Mouse (Mus musculus) hindbrain, embryonic 16.5 days (tissue): ENCODE measurements at regions not wholly inside any gene's neighbourhood (a gene's known extent, or its start where the extent isn't known, plus 50 kb on each side); places are given as distances from the start of the nearest gene placed in this dataset.

Experiments used
- ATAC-seq: fragments of 200-750 bp; cut with Nextera tagmentation; 2 replicates; pipeline ENCODE4 v1.8.0; 2017; ENCODE audit warnings: moderate TSS enrichment, moderate library complexity
- H3K27ac ChIP-seq: fragments of 300-500 bp; sonication (generic); 2 replicates; pipeline ENCODE4 v1.5.1; 2014; ENCODE audit warnings: low read depth, mild to moderate bottlenecking, control low read depth, low read length, moderate library complexity
- H3K27me3 ChIP-seq: fragments of 300-500 bp; sonication (generic); replicated peaks from 2 replicates; pipeline ENCODE4 v1.6.1; 2014; ENCODE audit warnings: low read length; ENCODE audit not compliant: control insufficient read depth, insufficient read depth
- H3K36me3 ChIP-seq: fragments of 300-500 bp; sonication (generic); 2 replicates; pipeline ENCODE4 v1.6.1; 2014; ENCODE audit warnings: mild to moderate bottlenecking, low read length, moderate library complexity, mixed read lengths; ENCODE audit not compliant: control insufficient read depth, insufficient read depth
- H3K4me1 ChIP-seq: fragments of 300-500 bp; sonication (generic); 2 replicates; pipeline ENCODE4 v1.6.1; 2014; ENCODE audit warnings: low read depth, low read length; ENCODE audit not compliant: control insufficient read depth, insufficient read depth
- H3K4me2 ChIP-seq: fragments of 300-500 bp; sonication (generic); 2 replicates; pipeline ENCODE4 v1.6.1; 2014; ENCODE audit warnings: mild to moderate bottlenecking, low read length, control low read depth, moderate library complexity
- H3K4me3 ChIP-seq: fragments of 300-500 bp; sonication (generic); 2 replicates; pipeline ENCODE4 v1.5.1; 2014; ENCODE audit warnings: mild to moderate bottlenecking, low read length, control low read depth, moderate library complexity
- H3K9ac ChIP-seq: fragments of 300-500 bp; sonication (generic); 2 replicates; pipeline ENCODE4 v1.6.1; 2014; ENCODE audit warnings: low read depth, mild to moderate bottlenecking, control low read depth, low read length, moderate library complexity
- H3K9me3 ChIP-seq: fragments of 300-500 bp; sonication (generic); 2 replicates; pipeline ENCODE4 v1.6.1; 2014; ENCODE audit warnings: mild to moderate bottlenecking, low read length, moderate library complexity; ENCODE audit not compliant: control insufficient read depth
- WGBS: fragments of 180-500 bp; shearing (Covaris S2); extraction: QIAGEN DNeasy Blood & Tissue Kit; methylation state at CpG from one replicate; pipeline ENCODE4 v1.1.7; 2014; 5-methylcytosine and 5-hydroxymethylcytosine counted together

- H3K27me3 ChIP-seq = no peaks in the 10 kb centered on the region
- WGBS = 83% methylated on average over 3 of the region's 3 CpGs
- H3K4me2 ChIP-seq = no peak overlapping the region
- no peak for ATAC-seq
- no peaks in the 10 kb centered on the region for H3K4me1 ChIP-seq
- H3K27ac ChIP-seq = no peak overlapping the region
- H3K4me3 ChIP-seq = no peak overlapping the region
- H3K9me3 ChIP-seq = no peaks in the 10 kb centered on the region
- H3K36me3 ChIP-seq = no peaks in the 10 kb centered on the region
- no peak overlapping the region for H3K9ac ChIP-seq
Measured at GRCm38 (mm10) chr11:24226755-24227154, 148.9 kb downstream of the Bcl11a start.

DNA sequence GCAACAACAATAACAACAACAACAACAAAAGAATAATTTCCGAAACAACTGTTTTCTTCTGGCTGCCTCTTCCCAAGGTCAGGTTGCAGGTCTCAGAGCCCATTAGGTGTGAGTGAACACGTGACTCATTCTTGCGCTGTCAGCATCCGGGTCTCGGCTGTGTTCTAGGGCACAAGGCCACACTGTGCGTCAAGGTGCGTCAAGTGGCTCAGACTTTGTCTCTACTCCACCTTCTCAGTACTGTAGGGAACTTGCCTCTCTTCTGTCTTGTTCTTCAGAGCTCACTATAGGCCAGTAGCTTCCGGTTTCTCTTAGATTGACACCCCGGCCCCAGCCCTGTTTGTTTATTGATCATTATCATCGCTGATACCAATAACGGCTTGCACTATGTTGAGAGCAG is 155.5 kb downstream of the Bcl11a start:
- H3K9me3 ChIP-seq = no peaks in the 10 kb centered on the region
- no peak overlapping the region for H3K4me3 ChIP-seq
- H3K27ac ChIP-seq = no peak overlapping the region
- H3K4me1 ChIP-seq = no peaks in the 10 kb centered on the region
- no peaks in the 10 kb centered on the region for H3K27me3 ChIP-seq
- no peak overlapping the region for H3K4me2 ChIP-seq
- WGBS = 92% methylated on average over 11 of the region's 11 CpGs
- no peak overlapping the region for H3K9ac ChIP-seq
- no peak for ATAC-seq
- no peaks in the 10 kb centered on the region for H3K36me3 ChIP-seq

GRCm38 (mm10) chr11:24233821-24234220 is 156.0 kb downstream of the Bcl11a start:
- no peaks in the 10 kb centered on the region for H3K27me3 ChIP-seq
- H3K27ac ChIP-seq = no peak overlapping the region
- WGBS = 76% methylated on average over 9 of the region's 9 CpGs
- no peak for ATAC-seq
- no peaks in the 10 kb centered on the region for H3K9me3 ChIP-seq
- H3K4me3 ChIP-seq = no peak overlapping the region
- H3K36me3 ChIP-seq = no peaks in the 10 kb centered on the region
- H3K9ac ChIP-seq = no peak overlapping the region
- no peak overlapping the region for H3K4me2 ChIP-seq
- no peaks in the 10 kb centered on the region for H3K4me1 ChIP-seq

- 45% methylated on average over 3 of the region's 3 CpGs for WGBS
- H3K4me2 ChIP-seq = no peak overlapping the region
- no peak overlapping the region for H3K9ac ChIP-seq
- no peaks in the 10 kb centered on the region for H3K4me1 ChIP-seq
- no peaks in the 10 kb centered on the region for H3K9me3 ChIP-seq
- no peaks in the 10 kb centered on the region for H3K36me3 ChIP-seq
- no peaks in the 10 kb centered on the region for H3K27me3 ChIP-seq
- no peak overlapping the region for H3K27ac ChIP-seq
- no peak for ATAC-seq
- H3K4me3 ChIP-seq = no peak overlapping the region
Measured at GRCm38 (mm10) chr11:24234422-24234821, 156.6 kb downstream of the Bcl11a start.

- Histone ChIP-seq H3K27me3 (no peaks in the 10 kb centered on the region), H3K9me3 (no peaks in the 10 kb centered on the region), H3K9ac (no peak overlapping the region), H3K36me3 (no peaks in the 10 kb centered on the region), H3K4me3 (no peak overlapping the region), H3K4me1 (no peaks in the 10 kb centered on the region), H3K27ac (no peak overlapping the region), H3K4me2 (no peak overlapping the region)
- ATAC-seq = no peak
- 87% methylated on average over 4 of the region's 4 CpGs for WGBS
Measured at GRCm38 (mm10) chr11:24235326-24235725, 157.5 kb downstream of the Bcl11a start.

- H3K36me3 ChIP-seq = no peaks in the 10 kb centered on the region
- H3K9me3 ChIP-seq = no peaks in the 10 kb centered on the region
- H3K27ac ChIP-seq = no peak overlapping the region
- peaks cover 1% of the 10 kb centered on the region; the same call in 1 of the 2 replicates for H3K4me1 ChIP-seq
- no peak overlapping the region for H3K4me3 ChIP-seq
- ATAC-seq = no peak
- no peaks in the 10 kb centered on the region for H3K27me3 ChIP-seq
- 91% methylated on average over 6 of the region's 6 CpGs for WGBS
- H3K4me2 ChIP-seq = no peak overlapping the region
- H3K9ac ChIP-seq = no peak overlapping the region
Measured at GRCm38 (mm10) chr11:24239631-24240030, 161.8 kb downstream of the Bcl11a start.

GRCm38 (mm10) chr11:24242096-24242495 is 164.2 kb downstream of the Bcl11a start:
- no peak for ATAC-seq

GRCm38 (mm10) chr11:24242888-24243287 is 165.0 kb downstream of the Bcl11a start:
- Histone ChIP-seq H3K9ac (no peak overlapping the region), H3K36me3 (no peaks in the 10 kb centered on the region), H3K9me3 (no peaks in the 10 kb centered on the region), H3K27ac (no peak overlapping the region), H3K4me3 (no peak overlapping the region), H3K4me1 (peaks cover 2% of the 10 kb centered on the region; the same call in 1 of the 2 replicates), H3K4me2 (no peak overlapping the region), H3K27me3 (no peaks in the 10 kb centered on the region)
- ATAC-seq = no peak
- WGBS = 9% methylated on average over 2 of the region's 2 CpGs

More at GRCm38 (mm10) chr11:24242096-24242495, 164.2 kb downstream of the Bcl11a start:
- H3K4me3 ChIP-seq = no peak overlapping the region
- H3K9me3 ChIP-seq = no peaks in the 10 kb centered on the region
- WGBS = 81% methylated on average over 4 of the region's 4 CpGs
- H3K9ac ChIP-seq = no peak overlapping the region
- H3K36me3 ChIP-seq = no peaks in the 10 kb centered on the region
- H3K27me3 ChIP-seq = no peaks in the 10 kb centered on the region
- no peak overlapping the region for H3K4me2 ChIP-seq
- H3K4me1 ChIP-seq = peaks cover 2% of the 10 kb centered on the region; the same call in 1 of the 2 replicates
- H3K27ac ChIP-seq = no peak overlapping the region

- 88% methylated on average over 4 of the region's 4 CpGs for WGBS
Measured at GRCm38 (mm10) chr11:24245390-24245789, 167.5 kb downstream of the Bcl11a start.

DNA sequence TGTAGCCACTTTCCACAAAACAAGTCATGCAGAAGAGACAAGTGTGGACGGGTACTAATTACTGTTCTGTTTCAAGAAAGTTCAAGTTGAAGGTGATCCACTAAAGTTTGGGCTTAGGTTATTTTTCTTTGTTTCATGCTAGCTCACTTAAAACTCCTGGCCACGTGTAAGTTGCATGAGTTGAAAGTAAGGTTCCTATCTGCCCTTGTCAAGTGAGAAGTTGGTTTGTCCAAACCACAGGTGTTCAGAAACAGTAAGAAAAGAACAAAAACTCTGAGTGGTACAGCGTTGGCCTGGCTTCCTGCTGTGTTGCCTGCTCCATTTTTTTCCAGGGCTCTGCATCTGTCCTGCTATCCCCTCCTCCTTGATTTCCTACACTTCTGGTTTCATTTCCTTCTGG is 168.5 kb downstream of the Bcl11a start:
- WGBS = 79% methylated on average over 3 of the region's 3 CpGs
- H3K9me3 ChIP-seq = no peaks in the 10 kb centered on the region

More at GRCm38 (mm10) chr11:24245390-24245789, 167.5 kb downstream of the Bcl11a start:
- no peak for ATAC-seq
- Histone ChIP-seq H3K9ac (no peak overlapping the region), H3K4me2 (no peak overlapping the region), H3K9me3 (no peaks in the 10 kb centered on the region), H3K4me3 (no peak overlapping the region), H3K4me1 (peaks cover 2% of the 10 kb centered on the region; the same call in 1 of the 2 replicates), H3K27me3 (no peaks in the 10 kb centered on the region), H3K36me3 (no peaks in the 10 kb centered on the region), H3K27ac (no peak overlapping the region)

More for the DNA sequence above, 168.5 kb downstream of the Bcl11a start:
- Histone ChIP-seq H3K9ac (no peak overlapping the region), H3K4me1 (peaks cover 2% of the 10 kb centered on the region; the same call in 1 of the 2 replicates), H3K4me2 (no peak overlapping the region), H3K4me3 (no peak overlapping the region), H3K36me3 (no peaks in the 10 kb centered on the region), H3K27me3 (no peaks in the 10 kb centered on the region), H3K27ac (no peak overlapping the region)
- ATAC-seq = no peak
